Mouse (Mus musculus) hindbrain, embryonic 13.5 days (tissue): ENCODE results near the gene Dclk1. TPM values are rescaled to one million over a fixed set of nuclear protein-coding genes. Genes with fewer than 3 reads are reported as not detected.

Experiments
- ATAC-seq: fragments of 200-750 bp; cut with Nextera tagmentation; 2 replicates; pipeline ENCODE4 v1.8.0; 2017; ENCODE audit warnings: moderate TSS enrichment; ENCODE audit not compliant: low FRiP score
- H3K27ac ChIP-seq: fragments of 300-500 bp; sonication (generic); 2 replicates; pipeline ENCODE4 v1.5.1; 2015; ENCODE audit warnings: inconsistent platforms, mild to moderate bottlenecking, moderate library complexity
- H3K27me3 ChIP-seq: fragments of 300-500 bp; sonication (generic); 2 replicates; pipeline ENCODE4 v1.6.1; 2015; ENCODE audit warnings: mild to moderate bottlenecking, inconsistent platforms
- H3K36me3 ChIP-seq: fragments of 300-500 bp; sonication (generic); 2 replicates; pipeline ENCODE4 v1.6.1; 2015; ENCODE audit warnings: mild to moderate bottlenecking, inconsistent platforms
- H3K4me1 ChIP-seq: fragments of 300-500 bp; sonication (generic); replicated peaks from 2 replicates; pipeline ENCODE4 v1.6.1; 2015; ENCODE audit warnings: inconsistent platforms
- H3K4me2 ChIP-seq: fragments of 300-500 bp; sonication (generic); 2 replicates; pipeline ENCODE4 v1.6.1; 2015; ENCODE audit warnings: inconsistent platforms, mild to moderate bottlenecking, moderate library complexity
- H3K4me3 ChIP-seq: fragments of 300-500 bp; sonication (generic); 2 replicates; pipeline ENCODE4 v1.5.1; 2015; ENCODE audit warnings: mild to moderate bottlenecking, inconsistent platforms
- H3K9ac ChIP-seq: fragments of 300-500 bp; sonication (generic); 2 replicates; pipeline ENCODE4 v1.6.1; 2015; ENCODE audit warnings: mild to moderate bottlenecking, inconsistent platforms
- H3K9me3 ChIP-seq: fragments of 300-500 bp; sonication (generic); 2 replicates; pipeline ENCODE4 v1.6.1; 2016; ENCODE audit warnings: inconsistent platforms
- WGBS: fragments of 180-500 bp; shearing (Covaris S2); methylation state at CpG from one replicate; pipeline ENCODE4 v1.1.7; 2015; 5-methylcytosine and 5-hydroxymethylcytosine counted together
- polyA plus RNA-seq: library from polyadenylated mRNA; unstranded; fragments of >200 nt; fragmentation: Nextera tagmentation; extraction: Ambion mirVana; gene quantifications from 2 replicates; pipeline ENCODE4 v1.2.1, GENCODE M21; 2015

The Dclk1 gene
- polyA plus RNA-seq, 1 experiment from 2014 or later, result 236 TPM

DNA sequence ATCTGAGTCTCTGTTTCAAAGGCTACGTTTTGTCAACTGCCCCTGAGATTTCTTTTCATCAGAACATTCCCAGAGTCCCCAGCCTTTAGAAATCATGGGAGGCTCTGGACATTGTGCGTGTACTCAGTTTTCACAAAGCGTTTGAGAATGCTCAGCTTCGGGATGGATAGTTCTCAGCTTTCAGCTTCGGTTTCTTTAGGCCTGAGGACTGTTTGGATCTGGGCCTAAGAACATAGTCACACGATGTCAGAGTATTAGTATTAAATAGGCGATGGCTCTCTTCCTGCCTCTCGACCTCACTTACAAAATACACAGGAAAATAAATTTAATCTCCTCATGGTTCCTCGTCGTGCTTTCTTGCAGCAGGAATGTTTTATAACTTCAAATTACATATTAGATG is 327.4 kb downstream of the Dclk1 start:
- H3K36me3 ChIP-seq, result no peaks in the 10 kb centered on the region
- no peak for ATAC-seq
- H3K9me3 ChIP-seq, result no peaks in the 10 kb centered on the region
- 71% methylated on average over 10 of the region's 10 CpGs for WGBS
- H3K4me1 ChIP-seq, result peaks cover 20% of the 10 kb centered on the region
- H3K4me3 ChIP-seq, result no peak overlapping the region
- no peak overlapping the region for H3K4me2 ChIP-seq
- no peak overlapping the region for H3K9ac ChIP-seq
- H3K27ac ChIP-seq, result no peak overlapping the region
- no peaks in the 10 kb centered on the region for H3K27me3 ChIP-seq

DNA sequence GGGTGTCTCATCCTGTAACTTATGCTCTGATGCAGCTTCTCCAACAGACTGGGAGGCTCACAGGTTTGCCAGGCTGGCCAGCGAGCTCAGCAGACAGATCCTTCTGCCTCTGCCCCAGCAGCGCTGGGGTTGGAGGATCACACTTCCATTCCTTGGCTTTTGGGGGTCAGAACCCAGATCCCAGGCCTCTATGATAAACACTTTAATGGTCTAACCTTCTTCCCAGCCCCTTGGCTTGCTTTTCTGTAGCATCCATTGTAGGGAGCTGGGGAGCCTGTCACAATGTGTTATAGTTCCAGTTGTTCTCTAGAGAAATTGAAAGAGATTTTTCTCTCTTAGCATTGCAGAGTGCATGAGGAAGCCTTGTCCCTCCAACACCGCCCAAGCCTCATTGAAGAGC is 328.9 kb downstream of the Dclk1 start:
- ATAC-seq, result no peak
- 88% methylated on average over 3 of the region's 3 CpGs for WGBS
- H3K27me3 ChIP-seq, result no peaks in the 10 kb centered on the region
- H3K4me2 ChIP-seq, result no peak overlapping the region
- H3K27ac ChIP-seq, result peak overlapping the region; percentile 79
- no peaks in the 10 kb centered on the region for H3K36me3 ChIP-seq
- H3K9me3 ChIP-seq, result no peaks in the 10 kb centered on the region
- no peak overlapping the region for H3K9ac ChIP-seq
- peaks cover 24% of the 10 kb centered on the region for H3K4me1 ChIP-seq
- no peak overlapping the region for H3K4me3 ChIP-seq

DNA sequence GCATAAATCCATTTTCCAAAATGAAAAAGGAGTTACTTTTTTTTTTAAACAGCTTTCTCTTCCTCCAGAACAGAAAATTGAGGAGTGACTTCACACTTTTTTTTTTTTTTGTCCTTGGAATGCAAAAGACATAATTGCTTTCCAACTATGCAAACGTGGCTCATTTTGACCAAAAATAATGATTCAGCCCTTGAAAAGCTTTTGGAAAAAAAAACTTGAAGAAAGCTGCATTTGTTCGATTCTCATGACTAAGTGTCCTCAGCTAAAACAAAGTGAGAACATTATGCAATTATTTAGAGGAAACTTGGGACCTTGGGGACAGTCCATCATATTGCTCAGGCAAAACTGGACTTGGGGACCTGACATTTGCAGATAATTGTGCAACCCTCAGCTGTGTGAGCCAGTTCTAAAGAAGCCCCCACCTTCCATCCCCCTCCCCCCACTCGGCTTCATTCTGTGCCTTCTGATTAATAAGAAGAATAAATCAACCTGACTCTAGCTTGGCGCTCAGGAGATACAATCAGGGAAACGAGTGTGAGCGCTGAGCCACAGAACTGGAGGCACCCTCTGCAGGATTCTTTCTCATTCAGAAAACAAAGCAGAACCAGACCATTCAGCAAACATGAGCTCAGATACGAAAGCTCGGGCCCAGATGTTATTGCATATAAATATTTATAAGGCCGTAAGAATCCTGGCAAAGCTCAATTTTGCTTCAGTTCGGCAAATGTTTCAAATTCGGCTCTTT is 329.6 kb downstream of the Dclk1 start:
- Histone ChIP-seq H3K4me3 (no peak overlapping the region), H3K36me3 (no peaks in the 10 kb centered on the region), H3K27ac (peak overlapping the region; percentile 79), H3K27me3 (no peaks in the 10 kb centered on the region), H3K4me2 (0 out of 2 replicates have a peak overlapping the region, but pooled peaks have one; percentile 13), H3K9ac (no peak overlapping the region), H3K9me3 (no peaks in the 10 kb centered on the region), H3K4me1 (peaks cover 24% of the 10 kb centered on the region)
- 26% methylated on average over 11 of the region's 11 CpGs for WGBS
- ATAC-seq, result peak; percentile 71

DNA sequence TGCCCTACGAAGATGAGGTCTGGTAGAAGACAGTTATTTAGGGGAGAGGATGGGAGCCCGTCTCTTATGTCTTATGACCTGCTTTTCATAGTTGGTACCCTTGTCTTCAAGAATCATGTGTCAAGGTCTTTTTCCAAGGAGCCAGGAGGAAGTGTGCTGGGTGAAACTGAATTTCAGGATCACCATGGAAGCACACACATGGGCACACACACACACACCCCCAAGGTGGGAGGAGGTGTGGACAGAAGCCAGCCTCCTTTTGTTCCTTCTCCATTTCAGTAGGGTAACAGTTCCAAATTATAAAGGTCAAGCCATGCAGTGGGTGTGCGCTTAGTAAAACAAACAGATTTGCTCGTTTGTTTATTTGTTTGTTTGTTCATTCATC is 330.1 kb downstream of the Dclk1 start:
- 0 out of 2 replicates have a peak overlapping the region, but pooled peaks have one; percentile 13 for H3K4me2 ChIP-seq
- H3K9me3 ChIP-seq, result no peaks in the 10 kb centered on the region
- no peak overlapping the region for H3K9ac ChIP-seq
- peaks cover 24% of the 10 kb centered on the region for H3K4me1 ChIP-seq
- H3K4me3 ChIP-seq, result no peak overlapping the region
- peak overlapping the region; percentile 79 for H3K27ac ChIP-seq
- 61% methylated on average over 4 of the region's 4 CpGs for WGBS
- ATAC-seq, result 0 out of 2 replicates have a peak, but pooled peaks have one; percentile 22
- no peaks in the 10 kb centered on the region for H3K36me3 ChIP-seq
- no peaks in the 10 kb centered on the region for H3K27me3 ChIP-seq

DNA sequence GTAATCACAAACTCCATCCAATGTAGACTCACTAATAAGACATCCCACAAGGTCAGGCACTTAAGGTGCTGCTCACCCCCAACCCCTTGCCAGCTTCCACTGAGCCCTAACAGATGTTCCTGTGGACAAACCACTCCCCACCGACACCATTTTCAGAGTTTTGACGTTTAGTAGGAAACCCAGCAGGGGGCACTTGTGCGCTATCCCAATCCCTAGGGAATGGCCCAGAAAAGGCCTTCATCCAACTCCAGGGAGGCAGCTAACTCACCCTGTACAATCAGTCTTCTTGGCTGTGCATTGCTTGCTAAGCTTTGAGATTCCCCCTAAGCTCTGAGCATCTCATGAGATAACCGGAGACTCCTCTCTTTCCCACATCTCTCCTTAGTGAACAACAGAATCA is 331.8 kb downstream of the Dclk1 start:
- no peak for ATAC-seq
- Histone ChIP-seq H3K27ac (no peak overlapping the region), H3K9me3 (no peaks in the 10 kb centered on the region), H3K27me3 (no peaks in the 10 kb centered on the region), H3K4me2 (no peak overlapping the region), H3K36me3 (no peaks in the 10 kb centered on the region), H3K9ac (no peak overlapping the region), H3K4me1 (peaks cover 24% of the 10 kb centered on the region), H3K4me3 (no peak overlapping the region)
- WGBS, result 56% methylated on average over 4 of the region's 4 CpGs

DNA sequence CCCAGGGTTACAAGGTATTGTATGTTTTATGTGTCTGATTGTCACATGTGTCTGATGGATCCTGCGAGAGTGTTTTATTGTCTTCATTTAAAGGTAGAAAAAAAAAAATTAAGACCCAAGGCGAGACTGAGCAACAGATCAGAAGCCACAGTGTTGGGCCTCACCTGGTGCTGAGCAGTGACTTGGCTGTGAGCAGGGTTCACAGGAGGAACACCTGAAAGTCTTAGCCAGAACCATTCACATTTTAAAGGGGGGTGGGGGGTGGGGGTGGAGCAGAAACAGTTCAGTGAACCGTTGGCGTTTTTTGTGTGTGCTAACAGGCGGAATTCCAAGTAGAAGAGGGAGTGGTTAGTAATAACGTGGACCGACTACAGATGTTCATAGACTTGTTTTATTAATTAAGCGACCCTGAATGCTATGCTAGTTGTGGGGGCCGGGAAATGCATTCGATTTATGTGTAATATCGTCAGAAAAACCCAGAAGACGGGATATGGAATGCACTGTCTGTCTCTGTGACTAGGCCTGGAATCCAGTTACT is 345.3 kb downstream of the Dclk1 start:
- Histone ChIP-seq H3K4me2 (no peak overlapping the region), H3K9me3 (no peaks in the 10 kb centered on the region), H3K36me3 (no peaks in the 10 kb centered on the region), H3K4me3 (no peak overlapping the region), H3K9ac (no peak overlapping the region), H3K27ac (peak overlapping the region; percentile 88), H3K4me1 (peaks cover 42% of the 10 kb centered on the region), H3K27me3 (no peaks in the 10 kb centered on the region)
- ATAC-seq, result 0 out of 2 replicates have a peak, but pooled peaks have one; percentile 4
- WGBS, result 25% methylated on average over 12 of the region's 12 CpGs

DNA sequence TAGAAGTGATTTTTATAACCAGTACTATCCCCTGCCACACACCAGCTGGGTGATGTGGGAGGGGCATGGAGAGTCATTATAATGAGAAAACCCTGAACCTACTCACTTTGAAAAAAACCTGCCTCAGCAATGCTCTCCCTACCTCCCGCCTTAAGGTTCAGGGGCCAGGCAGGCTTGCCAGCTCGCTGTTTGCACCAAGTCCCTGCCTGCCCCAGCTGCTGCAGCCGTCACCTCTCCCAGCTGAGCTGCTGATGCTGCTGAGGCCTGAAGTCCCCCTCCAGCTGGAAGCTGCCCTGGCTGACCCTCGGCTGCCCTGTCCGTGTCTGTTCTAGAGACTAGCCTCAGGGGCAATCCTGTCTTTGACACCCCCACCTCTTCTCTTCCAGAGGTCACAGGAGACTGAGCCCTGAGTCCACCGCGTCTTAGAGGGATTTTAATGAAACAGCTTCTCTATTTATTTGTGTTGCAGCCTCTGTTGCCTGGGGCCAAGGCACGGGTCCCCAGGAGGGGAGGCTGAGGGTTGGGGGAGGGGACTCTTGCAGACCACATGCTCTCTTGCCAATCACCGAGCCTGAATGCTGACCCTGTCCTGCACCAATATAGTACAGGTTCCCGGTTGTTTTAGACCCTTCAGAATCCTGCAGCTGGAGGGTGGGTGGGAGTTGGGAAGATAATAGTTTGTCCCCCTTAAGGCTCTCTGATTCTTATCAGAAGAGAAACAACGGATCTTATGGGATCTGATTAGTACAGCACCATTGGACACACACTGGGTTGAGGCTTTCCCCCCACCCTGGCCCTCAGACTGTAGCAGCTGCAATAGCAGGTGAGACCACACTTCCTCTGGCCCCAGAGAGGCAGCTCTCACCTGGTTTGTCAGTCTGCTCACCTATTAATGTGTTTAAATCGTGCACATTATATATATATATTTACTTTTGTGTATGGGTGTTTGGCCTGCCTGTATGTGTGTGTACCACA is 346.1 kb downstream of the Dclk1 start:
- H3K4me3 ChIP-seq, result no peak overlapping the region
- H3K9ac ChIP-seq, result peak overlapping the region; percentile 40; the same call in 1 of the 2 replicates
- WGBS, result 8% methylated on average over 12 of the region's 12 CpGs
- peak overlapping the region; percentile 88 for H3K27ac ChIP-seq
- H3K4me1 ChIP-seq, result peaks cover 44% of the 10 kb centered on the region
- H3K27me3 ChIP-seq, result no peaks in the 10 kb centered on the region
- ATAC-seq, result peak; percentile 81
- H3K9me3 ChIP-seq, result no peaks in the 10 kb centered on the region
- no peak overlapping the region for H3K4me2 ChIP-seq
- H3K36me3 ChIP-seq, result no peaks in the 10 kb centered on the region

Other genes starting within 250 kb of the Dclk1 start
- 2.2 TPM in 2 replicates for gene Ccna1, start 186.9 kb upstream of the Dclk1 start, polyA plus RNA-seq
- gene Spg20, start 130.3 kb upstream of the Dclk1 start, polyA plus RNA-seq, result 20.0 and 21.7 TPM in 2 replicates
- 0.05 TPM in 1 of 2 replicates, not detected in the other for gene Ccdc169, start 105.0 kb upstream of the Dclk1 start, polyA plus RNA-seq
- not detected in 2 replicates for gene Sohlh2, start 60.3 kb upstream of the Dclk1 start, polyA plus RNA-seq
- gene Gm21954, start 229.8 kb downstream of the Dclk1 start, polyA plus RNA-seq, result not detected in 2 replicates